Mouse (Mus musculus) liver (tissue): ENCODE measurements at regions not wholly inside any gene's neighbourhood (a gene's known extent, or its start where the extent isn't known, plus 50 kb on each side); places are given as distances from the start of the nearest gene placed in this dataset.

Experiments
- DNase-seq: peaks from one replicate; pipeline ENCODE4 v3.0.0-alpha.2; 2020; ENCODE audit warnings: mixed read lengths

DNA sequence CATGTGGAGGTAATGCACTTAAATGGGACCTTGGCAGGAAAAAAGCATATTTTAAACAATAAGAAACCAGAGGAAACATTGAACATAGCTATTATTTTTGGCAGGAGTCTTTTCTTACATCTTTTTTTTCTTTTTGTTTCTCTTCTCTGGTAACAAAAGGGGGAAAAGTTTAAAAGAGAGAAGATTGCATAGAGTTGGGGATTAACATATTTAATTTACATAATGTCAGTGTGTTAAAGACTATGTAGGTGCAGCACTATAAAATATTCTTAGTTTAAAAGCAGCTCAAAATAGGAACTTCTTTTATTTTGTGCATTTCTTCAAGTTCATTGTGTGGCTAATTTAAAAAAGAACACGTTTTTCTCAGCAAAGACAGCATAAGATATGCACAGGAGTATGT, 1087.5 kb downstream of the Cdh11 start:
- no peak for DNase-seq

DNA sequence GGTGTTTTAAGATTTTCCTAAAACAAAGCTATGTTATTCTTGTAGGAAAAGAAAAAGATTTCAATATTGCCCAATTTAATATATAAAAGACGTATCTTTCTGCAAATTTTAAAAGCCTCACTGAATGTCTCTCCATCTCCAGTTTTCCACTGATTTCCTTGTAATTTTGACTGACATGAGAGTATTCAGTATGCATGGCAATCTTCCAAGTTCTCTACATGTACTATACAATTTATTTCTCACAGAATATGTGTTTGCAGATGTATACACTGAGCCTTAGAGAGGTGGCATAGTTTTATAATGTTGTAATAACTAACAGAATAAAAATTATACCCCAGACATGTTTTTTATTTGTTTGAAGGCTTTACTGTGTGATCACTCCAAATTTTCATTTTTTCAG, 1094.5 kb downstream of the Cdh11 start:
- DNase-seq: no peak

DNA sequence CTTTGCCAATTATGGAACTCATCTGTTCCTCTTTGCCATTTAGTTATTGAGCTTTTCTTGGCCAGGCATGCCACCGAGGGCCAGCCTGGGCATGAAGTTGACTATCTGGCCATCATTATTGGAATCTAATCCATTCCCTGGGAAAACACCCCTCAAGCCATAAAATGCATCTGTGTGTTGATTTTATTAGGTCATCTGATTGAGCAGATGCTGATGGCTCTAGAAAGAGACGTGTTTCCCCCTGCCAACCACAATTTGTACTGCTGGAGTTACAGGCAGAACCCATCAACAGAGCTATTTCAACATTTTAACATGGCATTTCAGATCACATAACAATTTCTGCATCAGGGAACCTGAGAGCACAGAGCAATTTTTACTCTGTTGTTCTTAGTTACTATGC, 1116.5 kb downstream of the Cdh11 start:
- DNase-seq: no peak

DNA sequence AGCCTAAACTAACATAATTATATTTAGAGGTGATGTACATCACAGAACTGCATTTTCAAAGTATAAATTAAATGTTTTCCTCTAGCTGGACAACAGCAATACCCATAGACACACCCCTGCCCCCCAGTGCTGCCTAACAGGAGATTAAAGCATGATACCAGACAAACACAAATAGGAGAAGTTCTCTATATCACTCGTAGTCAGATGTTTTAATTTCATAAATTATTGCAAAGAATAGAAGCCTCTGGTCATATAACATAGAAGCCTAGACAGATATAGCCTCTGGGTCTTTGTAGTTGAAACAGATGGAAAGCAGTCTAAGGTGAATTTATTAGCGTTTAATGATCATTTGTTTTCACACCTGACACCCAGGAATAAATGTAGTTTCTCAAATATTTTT, 1122.6 kb downstream of the Cdh11 start:
- no peak for DNase-seq

DNA sequence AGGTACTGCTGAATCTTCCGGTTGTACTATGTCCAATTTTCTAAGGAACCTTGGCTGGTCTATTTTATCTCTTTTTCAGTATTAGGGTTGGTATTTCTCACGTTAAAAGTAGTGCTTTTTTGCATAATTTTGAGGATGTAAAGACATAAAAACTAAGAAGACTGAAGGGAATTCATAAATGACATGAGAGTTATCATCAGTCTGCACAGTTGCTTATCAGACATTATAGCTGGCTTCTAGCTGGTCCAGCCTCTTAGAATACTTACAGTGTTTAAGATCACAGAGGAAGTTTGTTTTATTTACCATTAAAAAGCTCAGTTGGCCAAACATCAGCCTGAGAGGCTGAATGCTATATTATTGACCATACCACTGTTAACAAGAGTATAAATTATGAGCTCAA, 1130.2 kb downstream of the Cdh11 start:
- DNase-seq: no peak

DNA sequence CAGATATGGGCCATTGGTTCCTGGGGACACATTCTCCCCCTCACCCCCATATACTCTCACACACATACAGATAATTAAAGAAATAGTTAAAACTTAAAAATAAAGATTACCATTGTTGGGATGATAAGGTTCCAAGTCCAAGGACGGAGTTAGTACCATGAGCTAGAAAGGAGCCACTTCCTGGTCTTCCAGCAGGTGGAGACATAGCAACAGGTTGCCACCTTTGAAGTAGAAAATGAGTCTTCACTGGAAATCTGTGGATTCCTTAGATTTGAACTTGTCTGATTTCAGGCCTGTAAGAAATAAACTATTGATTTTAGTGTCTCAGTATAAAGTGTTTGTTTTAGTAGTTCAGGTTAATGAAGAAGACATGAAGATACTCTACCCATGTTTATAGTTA, 1156.6 kb downstream of the Cdh11 start:
- DNase-seq: peak; percentile 2

DNA sequence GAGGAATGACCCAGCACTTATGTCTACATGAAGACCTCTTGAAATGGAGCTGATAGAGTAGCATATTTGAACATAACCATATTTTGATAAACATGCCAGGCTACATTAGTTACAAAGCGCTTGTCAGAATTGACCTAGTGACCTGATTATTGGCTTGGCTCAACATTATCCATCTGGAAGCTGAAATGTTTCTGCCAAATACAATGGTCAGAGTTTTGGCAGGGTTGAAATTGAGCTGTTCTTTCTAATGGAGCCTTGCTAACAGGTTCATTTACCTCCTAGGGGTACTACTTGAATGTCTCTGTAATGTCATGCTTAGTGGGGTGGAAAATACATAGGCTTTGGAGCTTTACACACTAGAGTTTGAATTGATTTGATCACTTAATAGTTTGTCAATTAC, 1163.5 kb downstream of the Cdh11 start:
- no peak for DNase-seq

DNA sequence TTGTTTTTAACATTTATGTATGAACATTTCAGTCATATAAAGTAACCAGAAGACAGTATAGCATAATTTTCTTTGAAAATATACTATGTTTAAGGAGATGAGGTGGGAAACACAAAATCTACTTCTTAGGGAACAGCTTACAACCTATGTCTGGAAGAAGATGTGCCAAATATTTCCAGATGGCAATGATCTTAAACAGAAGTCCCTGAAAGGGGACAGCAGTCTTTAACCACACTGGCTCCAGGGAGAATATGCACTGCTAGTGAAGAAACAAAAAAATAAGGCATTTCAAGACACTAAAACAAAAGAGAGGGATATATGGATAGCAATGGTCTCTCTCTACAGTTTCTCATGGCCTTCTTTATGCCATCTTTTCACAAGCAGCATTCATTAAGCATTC, 1194.3 kb downstream of the Cdh11 start:
- DNase-seq: no peak

DNA sequence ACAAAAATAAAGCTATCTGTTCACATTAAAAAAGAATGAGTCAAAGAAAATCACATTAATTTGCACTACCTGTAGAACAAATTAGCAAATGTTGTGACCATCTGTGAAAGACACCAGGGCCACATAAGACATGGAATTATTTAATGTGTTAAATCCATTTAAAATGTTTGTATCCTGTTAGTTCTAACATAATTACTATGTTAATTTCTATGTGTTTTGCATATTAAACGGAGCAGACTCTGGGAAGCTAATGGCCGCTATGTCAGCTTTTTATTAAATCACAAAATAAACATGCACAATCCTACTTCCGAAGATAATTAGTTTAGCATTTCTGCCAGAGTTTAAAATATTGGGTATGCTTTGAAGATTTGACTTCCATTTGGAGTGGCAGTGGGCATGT, 1194.8 kb downstream of the Cdh11 start:
- DNase-seq: no peak

DNA sequence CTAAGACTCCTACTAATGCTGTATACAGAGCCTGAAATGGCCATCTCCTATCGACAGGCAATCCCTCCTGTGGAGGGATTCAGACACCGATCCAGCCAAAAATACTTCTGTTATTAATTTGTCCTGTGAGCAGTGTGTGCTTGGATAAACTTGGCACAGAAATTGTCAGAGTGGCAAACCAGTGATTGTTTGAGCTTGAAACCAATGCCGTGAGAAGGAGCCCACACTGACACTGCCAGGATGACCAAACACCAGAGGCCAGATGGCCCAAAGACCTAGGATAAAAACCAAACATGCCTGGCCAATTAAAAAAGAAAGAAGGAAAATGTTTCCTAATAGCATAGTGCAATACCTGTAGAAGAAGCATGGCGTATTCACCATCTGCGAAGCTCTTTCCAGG, 1221.0 kb downstream of the Cdh11 start:
- no peak for DNase-seq

DNA sequence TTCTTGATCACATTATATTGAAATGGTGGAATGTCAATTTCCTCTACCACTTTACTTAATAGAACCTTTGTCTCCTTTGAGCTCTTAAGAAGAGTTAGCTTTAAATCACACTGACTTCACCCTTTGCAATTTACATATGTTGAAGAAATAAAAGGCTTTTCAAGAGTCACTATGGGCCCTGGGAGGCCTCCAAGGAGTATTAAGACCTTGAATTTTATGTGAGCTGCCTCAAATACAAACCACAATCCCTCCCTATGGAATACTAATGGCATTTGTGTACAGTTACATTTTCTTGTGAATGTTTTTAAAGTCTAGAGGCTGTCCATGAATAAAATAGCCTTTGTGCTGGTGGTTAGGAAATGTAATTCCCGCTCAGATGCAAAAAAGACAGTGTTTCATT, 1262.7 kb downstream of the Cdh11 start:
- DNase-seq: no peak

DNA sequence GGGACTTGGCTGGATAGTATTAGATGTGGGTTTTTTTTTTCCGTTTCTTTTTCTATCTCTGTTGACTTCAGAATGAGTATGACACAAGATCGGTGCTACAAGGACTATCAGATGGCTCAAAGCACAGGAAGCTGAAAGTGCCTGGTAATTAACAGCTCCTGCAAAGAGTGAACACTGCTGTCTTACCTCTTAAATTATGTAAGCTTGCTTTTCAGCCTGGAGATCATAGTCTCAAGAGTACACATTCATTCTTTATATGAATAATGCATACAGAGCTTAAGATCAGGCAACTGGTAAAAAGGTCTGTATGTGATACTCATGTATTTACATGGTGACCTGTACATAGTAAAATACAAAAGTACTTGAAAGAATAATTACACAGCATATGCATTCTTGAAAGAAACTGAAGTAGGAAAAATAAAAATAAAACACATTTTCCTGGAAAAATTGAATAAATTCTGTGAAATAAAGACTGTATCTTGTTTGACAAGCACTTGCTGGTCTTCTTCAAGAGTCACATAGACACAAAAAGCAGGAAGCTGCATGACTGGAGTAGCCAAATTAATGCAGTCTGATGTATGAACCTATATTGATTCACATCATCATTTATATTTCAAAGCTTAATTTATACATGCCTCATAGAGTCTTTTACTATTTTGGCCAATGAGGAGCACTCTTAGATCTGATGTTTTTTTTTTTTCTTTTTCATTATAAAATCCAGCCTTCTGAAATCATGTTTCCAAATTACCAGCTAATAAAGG, 1306.7 kb downstream of the Cdh11 start:
- DNase-seq: no peak

DNA sequence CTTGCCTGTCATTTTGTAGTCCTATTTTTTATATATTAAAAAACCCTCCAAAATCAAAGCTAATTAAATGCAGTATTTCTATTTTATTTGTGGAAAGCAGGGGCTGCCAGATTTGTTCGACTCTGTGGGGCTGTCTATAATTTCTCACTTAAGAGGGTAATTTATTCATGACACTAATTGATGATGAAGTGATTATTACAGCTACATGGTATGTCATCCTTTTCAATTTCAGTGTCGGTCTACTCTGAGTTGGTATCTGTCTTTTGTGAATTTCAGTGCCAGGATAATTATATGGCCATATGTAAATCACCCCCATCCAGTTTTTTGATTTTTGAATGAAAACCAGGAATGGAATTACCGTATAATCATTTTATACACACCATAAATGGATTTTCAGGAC, 1319.1 kb downstream of the Cdh11 start:
- DNase-seq: no peak

DNA sequence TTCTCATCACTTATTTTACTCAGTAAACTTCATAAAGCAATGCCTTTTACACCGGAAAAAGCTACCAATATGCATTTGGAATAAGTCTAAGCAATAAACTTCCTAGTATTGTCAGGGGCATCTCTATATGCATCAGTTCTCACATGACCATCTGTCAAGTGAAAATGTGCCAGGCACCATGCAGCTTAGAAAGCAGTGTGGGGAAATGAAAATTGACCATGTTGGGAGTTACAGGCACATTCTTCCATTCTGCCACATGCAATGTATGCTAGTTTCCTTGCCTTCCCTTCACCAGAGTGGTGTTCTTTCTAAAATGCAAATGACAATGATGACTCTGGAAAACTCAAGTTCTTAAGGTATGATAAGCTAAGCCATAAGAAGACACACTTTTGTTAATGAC, 1322.9 kb downstream of the Cdh11 start:
- no peak for DNase-seq

DNA sequence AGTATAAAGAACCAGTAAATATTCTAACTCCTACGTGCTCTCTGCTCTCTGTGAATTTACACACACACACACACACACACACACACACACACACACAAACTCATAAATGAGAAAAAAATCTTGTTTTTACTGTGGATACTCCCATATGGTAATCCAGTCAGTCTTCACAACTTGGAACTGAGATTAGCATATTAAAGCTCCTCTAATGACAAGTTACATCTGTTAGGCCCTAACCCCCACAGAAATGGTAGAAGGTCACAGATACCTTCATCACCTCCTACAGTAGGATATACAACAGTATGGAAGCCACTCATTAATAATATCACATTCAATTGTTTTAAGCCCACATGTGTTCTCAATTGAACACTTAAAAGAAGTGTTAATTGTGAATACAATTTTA, 1340.7 kb downstream of the Cdh11 start:
- DNase-seq: no peak

DNA sequence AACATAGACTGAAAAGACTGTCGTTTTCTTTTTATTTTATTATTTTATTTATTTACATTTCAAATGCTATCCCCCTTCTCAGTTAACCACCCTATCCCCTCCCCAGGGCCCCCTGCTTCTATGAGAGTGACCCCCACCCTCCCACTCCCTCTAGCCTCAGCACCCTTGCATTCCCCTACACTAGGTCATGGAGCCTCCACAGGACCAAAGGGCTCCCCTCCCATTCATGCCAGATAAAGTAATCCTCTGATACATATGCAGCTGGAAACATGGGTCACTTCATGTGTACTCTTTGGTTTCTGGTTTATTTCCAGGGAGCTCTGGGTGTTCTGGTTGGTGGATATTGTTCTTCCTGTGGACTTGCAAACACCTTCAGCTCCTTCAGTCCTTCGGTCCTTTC, 1342.9 kb downstream of the Cdh11 start:
- no peak for DNase-seq

DNA sequence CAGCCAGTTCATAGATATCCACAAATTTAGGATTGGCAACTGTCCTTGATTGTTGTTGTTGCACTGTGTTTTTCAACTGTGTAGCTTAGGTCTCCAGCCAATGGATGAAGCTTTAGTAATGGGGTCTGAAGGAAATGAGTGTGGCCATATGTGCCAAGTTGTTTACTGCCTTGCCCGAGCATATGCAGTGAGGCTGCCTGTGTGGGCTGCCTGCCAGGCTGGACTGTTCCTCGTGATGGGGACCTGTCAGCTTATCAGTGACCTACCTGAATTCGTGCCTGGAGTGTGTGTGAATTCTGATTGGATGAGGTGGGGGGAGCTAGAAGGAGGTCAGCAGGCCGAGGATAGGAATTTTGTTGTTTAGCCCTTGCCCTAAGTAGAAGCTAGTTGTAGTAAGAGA, 1349.8 kb downstream of the Cdh11 start:
- DNase-seq: no peak
